Mouse (Mus musculus) kidney, embryonic 16.5 days (tissue): ENCODE data around the gene Tuba3a. TPM values are rescaled to one million over a fixed set of nuclear protein-coding genes. Genes with fewer than 3 reads are reported as not detected.

Experiments
- ATAC-seq: fragments of 200-750 bp; cut with Nextera tagmentation; 2 replicates; pipeline ENCODE4 v1.8.0; 2017; ENCODE audit warnings: moderate TSS enrichment; ENCODE audit not compliant: low FRiP score, low TSS enrichment
- H3K27ac ChIP-seq: fragments of 300-500 bp; sonication (generic); 2 replicates; pipeline ENCODE4 v1.5.1; 2014; ENCODE audit warnings: low read length
- H3K27me3 ChIP-seq: fragments of 300-500 bp; sonication (generic); 2 replicates; pipeline ENCODE4 v1.6.1; 2014; ENCODE audit warnings: low read length, control low read depth, mixed read lengths; ENCODE audit not compliant: insufficient read depth
- H3K36me3 ChIP-seq: fragments of 300-500 bp; sonication (generic); 2 replicates; pipeline ENCODE4 v1.6.1; 2014; ENCODE audit warnings: low read length, control low read depth, mixed read lengths; ENCODE audit not compliant: insufficient read depth
- H3K4me1 ChIP-seq: fragments of 300-500 bp; sonication (generic); 2 replicates; pipeline ENCODE4 v1.6.1; 2014; ENCODE audit warnings: low read length, control low read depth, mixed read lengths; ENCODE audit not compliant: insufficient read depth
- H3K4me2 ChIP-seq: fragments of 300-500 bp; sonication (generic); replicated peaks from 2 replicates; pipeline ENCODE4 v1.6.1; 2014; ENCODE audit warnings: low read depth, low read length
- H3K4me3 ChIP-seq: fragments of 300-500 bp; sonication (generic); 2 replicates; pipeline ENCODE4 v1.5.1; 2014; ENCODE audit warnings: mild to moderate bottlenecking, low read length
- H3K9ac ChIP-seq: fragments of 300-500 bp; sonication (generic); replicated peaks from 2 replicates; pipeline ENCODE4 v1.6.1; 2014; ENCODE audit warnings: low read length
- H3K9me3 ChIP-seq: fragments of 300-500 bp; sonication (generic); 2 replicates; pipeline ENCODE4 v1.6.1; 2016; ENCODE audit warnings: low read length, control low read depth
- WGBS: fragments of 180-500 bp; shearing (Covaris S2); extraction: QIAGEN DNeasy Blood & Tissue Kit; methylation state at CpG from one replicate; pipeline ENCODE4 v1.1.7; 2014; 5-methylcytosine and 5-hydroxymethylcytosine counted together
- polyA plus RNA-seq: library from polyadenylated mRNA; unstranded; fragments of >200 nt; fragmentation: Nextera tagmentation; extraction: Ambion mirVana; gene quantifications from 2 replicates; pipeline ENCODE4 v1.2.1, GENCODE M21; 2015

The Tuba3a gene
- polyA plus RNA-seq, 1 experiment from 2014 or later = 0.65 TPM

DNA sequence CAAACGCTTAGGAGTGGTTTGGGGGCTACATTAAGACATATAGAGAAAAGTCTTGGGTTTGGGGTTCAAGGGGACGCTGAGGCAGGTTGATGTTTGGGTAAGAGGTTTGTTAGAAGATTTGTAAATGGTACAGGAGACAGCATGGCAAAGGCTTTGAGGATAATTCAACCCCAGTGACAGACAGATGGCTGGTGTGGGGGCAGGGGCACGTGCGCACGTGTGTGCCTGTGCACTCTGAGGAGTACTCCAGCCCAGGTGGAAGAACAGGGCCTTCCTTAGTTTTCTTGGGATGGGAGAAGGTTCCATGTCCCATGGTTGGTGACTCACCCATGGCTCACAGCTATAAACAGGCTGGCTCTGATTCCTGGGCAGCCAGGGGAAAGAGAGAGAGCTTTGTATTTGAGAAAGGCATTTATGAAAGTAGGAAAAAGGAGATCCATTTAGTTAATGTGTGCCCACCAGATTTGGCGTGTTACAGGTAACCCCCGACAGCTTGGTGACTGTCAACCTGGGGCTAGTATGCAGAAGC is 30.3 kb downstream of the Tuba3a start:
- ATAC-seq = no peak
- Histone ChIP-seq H3K9ac (no peak overlapping the region), H3K36me3 (no peaks in the 10 kb centered on the region), H3K27ac (no peak overlapping the region), H3K4me1 (no peaks in the 10 kb centered on the region), H3K27me3 (no peaks in the 10 kb centered on the region), H3K4me3 (no peak overlapping the region), H3K9me3 (0 out of 2 replicates have a peak, but pooled peaks cover 3% of the 10 kb centered on the region), H3K4me2 (no peak overlapping the region)
- WGBS = 80% methylated on average over 7 of the region's 7 CpGs

- 79% methylated on average over 14 of the region's 14 CpGs for WGBS
- H3K9ac ChIP-seq = no peak overlapping the region
- H3K4me1 ChIP-seq = no peaks in the 10 kb centered on the region
- no peak overlapping the region for H3K4me2 ChIP-seq
- 0 out of 2 replicates have a peak, but pooled peaks cover 3% of the 10 kb centered on the region for H3K9me3 ChIP-seq
- no peak overlapping the region for H3K4me3 ChIP-seq
- H3K27ac ChIP-seq = no peak overlapping the region
- H3K36me3 ChIP-seq = no peaks in the 10 kb centered on the region
- ATAC-seq = no peak
- H3K27me3 ChIP-seq = no peaks in the 10 kb centered on the region
Observed at GRCm38 (mm10) chr6:125253863-125254715, 31.8 kb downstream of the Tuba3a start.

DNA sequence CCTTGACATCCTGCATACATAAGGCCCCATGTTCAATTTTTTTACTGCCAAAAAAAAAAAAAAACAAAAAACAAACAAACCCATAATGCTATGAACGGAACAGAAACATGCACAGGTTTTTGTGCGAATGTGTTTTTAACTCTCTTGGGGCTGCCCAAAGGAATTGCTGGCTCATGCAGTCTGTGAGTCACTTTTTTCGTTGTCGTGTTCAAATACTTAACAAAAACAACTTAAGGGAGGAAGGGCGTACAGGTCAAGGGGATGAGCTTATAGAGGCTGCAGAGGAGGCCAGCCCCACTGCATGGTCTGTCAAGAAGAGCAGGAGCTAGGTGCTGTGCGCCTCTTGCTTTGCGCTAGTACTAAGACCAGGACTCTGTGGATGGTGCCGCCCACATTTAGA is 33.1 kb downstream of the Tuba3a start:
- 88% methylated on average over 8 of the region's 8 CpGs for WGBS
- no peaks in the 10 kb centered on the region for H3K27me3 ChIP-seq

GRCm38 (mm10) chr6:125252285-125252684 is 33.6 kb downstream of the Tuba3a start:
- 79% methylated on average over 3 of the region's 3 CpGs for WGBS
- Histone ChIP-seq H3K27me3 (no peaks in the 10 kb centered on the region), H3K36me3 (no peaks in the 10 kb centered on the region), H3K4me2 (no peak overlapping the region), H3K9ac (no peak overlapping the region), H3K27ac (no peak overlapping the region), H3K4me3 (no peak overlapping the region), H3K4me1 (no peaks in the 10 kb centered on the region), H3K9me3 (0 out of 2 replicates have a peak, but pooled peaks cover 3% of the 10 kb centered on the region)
- ATAC-seq = no peak

More for the DNA sequence above, 33.1 kb downstream of the Tuba3a start:
- no peak overlapping the region for H3K27ac ChIP-seq
- no peak for ATAC-seq
- no peaks in the 10 kb centered on the region for H3K36me3 ChIP-seq
- no peaks in the 10 kb centered on the region for H3K4me1 ChIP-seq
- H3K9me3 ChIP-seq = 0 out of 2 replicates have a peak, but pooled peaks cover 3% of the 10 kb centered on the region
- no peak overlapping the region for H3K9ac ChIP-seq
- no peak overlapping the region for H3K4me2 ChIP-seq
- H3K4me3 ChIP-seq = no peak overlapping the region

- WGBS = 5% methylated on average over 1 of the region's 1 CpGs
- Histone ChIP-seq H3K27me3 (no peaks in the 10 kb centered on the region), H3K27ac (no peak overlapping the region), H3K4me1 (no peaks in the 10 kb centered on the region), H3K36me3 (no peaks in the 10 kb centered on the region), H3K9ac (no peak overlapping the region), H3K4me3 (no peak overlapping the region), H3K9me3 (no peaks in the 10 kb centered on the region), H3K4me2 (no peak overlapping the region)
- no peak for ATAC-seq
Observed at GRCm38 (mm10) chr6:125244551-125244950, 41.3 kb downstream of the Tuba3a start.

GRCm38 (mm10) chr6:125241566-125241965 is 44.3 kb downstream of the Tuba3a start:
- no peak overlapping the region for H3K4me2 ChIP-seq
- ATAC-seq = no peak
- H3K9ac ChIP-seq = no peak overlapping the region
- no peaks in the 10 kb centered on the region for H3K36me3 ChIP-seq
- H3K27ac ChIP-seq = no peak overlapping the region
- WGBS = 79% methylated on average over 8 of the region's 8 CpGs
- H3K9me3 ChIP-seq = no peaks in the 10 kb centered on the region
- no peak overlapping the region for H3K4me3 ChIP-seq
- 0 out of 2 replicates have a peak, but pooled peaks cover 7% of the 10 kb centered on the region for H3K4me1 ChIP-seq
- no peaks in the 10 kb centered on the region for H3K27me3 ChIP-seq

DNA sequence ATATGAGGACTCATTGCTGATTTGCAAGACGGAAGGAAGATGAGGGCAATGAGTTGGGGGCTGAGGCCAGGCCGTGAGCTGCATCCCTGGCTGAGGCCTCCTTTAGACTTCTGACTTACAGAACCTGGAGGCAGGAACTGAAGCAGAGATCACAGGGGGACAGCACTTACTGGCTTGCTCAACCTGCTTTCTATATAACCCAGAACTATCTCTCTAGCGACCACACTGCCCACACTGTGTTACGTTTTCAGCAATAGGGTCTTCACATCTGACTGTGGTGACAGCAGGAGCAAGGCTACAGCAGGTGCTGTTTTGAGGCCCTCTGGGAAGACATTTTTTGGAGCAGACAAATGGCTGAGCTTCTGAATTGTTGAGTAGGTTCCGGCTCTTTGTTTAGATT is 45.2 kb downstream of the Tuba3a start:
- no peak for ATAC-seq
- Histone ChIP-seq H3K4me1 (0 out of 2 replicates have a peak, but pooled peaks cover 10% of the 10 kb centered on the region), H3K9me3 (no peaks in the 10 kb centered on the region), H3K27me3 (no peaks in the 10 kb centered on the region), H3K4me3 (no peak overlapping the region), H3K9ac (no peak overlapping the region), H3K36me3 (no peaks in the 10 kb centered on the region), H3K27ac (no peak overlapping the region), H3K4me2 (no peak overlapping the region)
- WGBS = 77% methylated on average over 5 of the region's 5 CpGs

GRCm38 (mm10) chr6:125239547-125239946 is 46.3 kb downstream of the Tuba3a start:
- no peaks in the 10 kb centered on the region for H3K9me3 ChIP-seq

GRCm38 (mm10) chr6:125238396-125238795 is 47.4 kb downstream of the Tuba3a start:
- Histone ChIP-seq H3K27ac (no peak overlapping the region), H3K36me3 (no peaks in the 10 kb centered on the region), H3K9me3 (no peaks in the 10 kb centered on the region), H3K4me3 (no peak overlapping the region), H3K4me1 (0 out of 2 replicates have a peak, but pooled peaks cover 10% of the 10 kb centered on the region), H3K27me3 (no peaks in the 10 kb centered on the region), H3K9ac (no peak overlapping the region), H3K4me2 (no peak overlapping the region)
- ATAC-seq = no peak
- 52% methylated on average over 6 of the region's 6 CpGs for WGBS

More at GRCm38 (mm10) chr6:125239547-125239946, 46.3 kb downstream of the Tuba3a start:
- Histone ChIP-seq H3K4me3 (no peak overlapping the region), H3K4me2 (no peak overlapping the region), H3K27me3 (no peaks in the 10 kb centered on the region), H3K27ac (no peak overlapping the region), H3K36me3 (no peaks in the 10 kb centered on the region), H3K9ac (no peak overlapping the region), H3K4me1 (0 out of 2 replicates have a peak, but pooled peaks cover 10% of the 10 kb centered on the region)
- no peak for ATAC-seq
- 91% methylated on average over 5 of the region's 5 CpGs for WGBS

DNA sequence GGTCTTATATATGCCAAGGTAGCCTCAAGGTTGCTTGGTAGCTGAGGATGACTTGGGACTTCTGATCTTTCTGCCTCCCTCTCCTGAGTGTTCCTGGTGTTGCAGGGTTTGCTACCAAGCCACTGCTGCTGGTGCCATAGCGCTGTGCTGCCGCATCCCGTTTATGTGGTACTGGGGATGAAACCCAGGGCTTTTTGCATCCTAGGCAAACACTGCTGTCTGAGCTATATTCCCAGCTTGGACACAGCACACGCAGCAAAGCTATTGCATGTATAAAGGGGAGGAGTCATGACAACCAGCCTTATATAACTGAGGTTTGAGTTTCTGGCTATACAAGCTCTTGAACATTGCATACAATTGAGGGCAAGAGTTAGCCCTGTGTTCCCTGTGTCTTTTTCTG is 48.4 kb downstream of the Tuba3a start:
- Histone ChIP-seq H3K36me3 (no peaks in the 10 kb centered on the region), H3K9ac (no peak overlapping the region), H3K27me3 (no peaks in the 10 kb centered on the region), H3K4me1 (0 out of 2 replicates have a peak, but pooled peaks cover 10% of the 10 kb centered on the region), H3K27ac (no peak overlapping the region), H3K4me2 (no peak overlapping the region), H3K4me3 (no peak overlapping the region), H3K9me3 (no peaks in the 10 kb centered on the region)
- ATAC-seq = no peak
- WGBS = 83% methylated on average over 4 of the region's 4 CpGs
